Mouse (Mus musculus) MEL (cell line): ENCODE results near the gene L1cam. TPM values are rescaled to one million over a fixed set of nuclear protein-coding genes. Genes with fewer than 3 reads are reported as not detected.

ENCODE experiments used
- DNase-seq: peaks from one replicate; pipeline ENCODE4 v3.0.0; 2011; ENCODE audit warnings: low read depth, low spot score
- H3K27ac ChIP-seq: 2 replicates; pipeline ENCODE4 v1.5.1; 2012; ENCODE audit warnings: low read depth, mild to moderate bottlenecking, control low read depth, low read length, moderate library complexity; ENCODE audit not compliant: control insufficient read depth
- H3K27me3 ChIP-seq, 2 experiments: fragments of 150-350 bp in 1 of 2; sonication (generic) in 1 of 2; 2 replicates each; pipeline ENCODE4 v1.6.1; 2012; ENCODE audit warnings: low read length in 2 of 2, mild to moderate bottlenecking in 2 of 2, improper control_type of control experiment in 1 of 2, moderate library complexity in 1 of 2; ENCODE audit not compliant: insufficient read depth in 2 of 2, control insufficient read depth in 1 of 2
- H3K36me3 ChIP-seq, 2 experiments: 2 replicates each; pipeline ENCODE4 v1.6.1; 2012 to 2014; ENCODE audit warnings: low read length in 2 of 2, improper control_type of control experiment in 1 of 2, inconsistent platforms in 1 of 2, mild to moderate bottlenecking in 1 of 2; ENCODE audit not compliant: insufficient read depth in 2 of 2, control insufficient read depth in 1 of 2
- H3K4me1 ChIP-seq, 2 experiments: fragments of 150-350 bp in 1 of 2; sonication (generic) in 1 of 2; 2 replicates each; pipeline ENCODE4 v1.6.1; 2012; ENCODE audit warnings: low read length in 2 of 2, improper control_type of control experiment in 1 of 2, mild to moderate bottlenecking in 1 of 2; ENCODE audit not compliant: insufficient read depth in 2 of 2, control insufficient read depth in 1 of 2
- H3K4me3 ChIP-seq, 2 experiments: fragments of 150-350 bp in 1 of 2; sonication (generic) in 1 of 2; 2 replicates each; pipeline ENCODE4 v1.5.1; 2012; ENCODE audit warnings: low read depth in 2 of 2, low read length in 2 of 2, mild to moderate bottlenecking in 2 of 2, moderate library complexity in 2 of 2, control low read depth in 1 of 2, improper control_type of control experiment in 1 of 2; ENCODE audit not compliant: control insufficient read depth in 1 of 2, insufficient read depth in 1 of 2
- H3K79me2 ChIP-seq: 2 replicates; pipeline ENCODE4 v1.6.1; 2012; ENCODE audit warnings: mild to moderate bottlenecking, low read length, moderate library complexity; ENCODE audit not compliant: control insufficient read depth, poor library complexity, insufficient read depth
- H3K9ac ChIP-seq: 2 replicates; pipeline ENCODE4 v1.6.1; 2012; ENCODE audit warnings: low read depth, mild to moderate bottlenecking, control low read depth, low read length, moderate library complexity; ENCODE audit not compliant: control insufficient read depth, poor library complexity, severe bottlenecking
- H3K9me3 ChIP-seq: fragments of 150-350 bp; sonication (generic); replicated peaks from 2 replicates; pipeline ENCODE4 v1.6.1; 2012; ENCODE audit warnings: mild to moderate bottlenecking, low read length, improper control_type of control experiment, moderate library complexity; ENCODE audit not compliant: insufficient read depth
- BHLHE40 ChIP-seq: IDR thresholded peaks from 2 replicates; pipeline ENCODE4 v1.6.1; 2012; ENCODE audit warnings: low read depth, mild to moderate bottlenecking, inconsistent platforms, low read length, improper control_type of control experiment, borderline replicate concordance
- CTCF ChIP-seq, 3 experiments: IDR thresholded peaks in 2 of 3; conservative IDR thresholded peaks in 1 of 3; 2 replicates each; pipeline ENCODE4 v1.5.1; 2011 to 2012; ENCODE audit warnings: low read length in 3 of 3, low read depth in 2 of 3, mild to moderate bottlenecking in 2 of 3, improper control_type of control experiment in 1 of 3, inconsistent platforms in 1 of 3, mixed read lengths in 1 of 3, moderate library complexity in 1 of 3; ENCODE audit not compliant: control insufficient read depth in 1 of 3, insufficient read depth in 1 of 3, poor library complexity in 1 of 3, severe bottlenecking in 1 of 3
- E2F4 ChIP-seq: IDR thresholded peaks from 2 replicates; pipeline ENCODE4 v1.6.1; 2011; ENCODE audit warnings: low read depth, low read length, improper control_type of control experiment, borderline replicate concordance
- ELF1 ChIP-seq: IDR thresholded peaks from 2 replicates; pipeline ENCODE4 v1.6.1; 2014; ENCODE audit warnings: low read depth, mild to moderate bottlenecking, inconsistent platforms, low read length, improper control_type of control experiment, moderate library complexity
- ETS1 ChIP-seq: IDR thresholded peaks from 2 replicates; pipeline ENCODE4 v1.6.1; 2012; ENCODE audit warnings: low read depth, mild to moderate bottlenecking, inconsistent platforms, low read length, improper control_type of control experiment, moderate library complexity
- GABPA ChIP-seq: IDR thresholded peaks from 2 replicates; pipeline ENCODE4 v1.6.1; 2012; ENCODE audit warnings: low read depth, mild to moderate bottlenecking, inconsistent platforms, low read length, improper control_type of control experiment, moderate library complexity
- MAFK ChIP-seq: IDR thresholded peaks from 2 replicates; pipeline ENCODE4 v1.6.1; 2011; ENCODE audit warnings: low read depth, mild to moderate bottlenecking, low read length, improper control_type of control experiment, borderline replicate concordance
- MAX ChIP-seq: IDR thresholded peaks from 2 replicates; pipeline ENCODE4 v1.6.1; 2011; ENCODE audit warnings: low read length, improper control_type of control experiment
- MYB ChIP-seq: IDR thresholded peaks from 2 replicates; pipeline ENCODE4 v1.6.1; 2011; ENCODE audit warnings: mild to moderate bottlenecking, low read depth, low read length, improper control_type of control experiment
- MYC ChIP-seq: IDR thresholded peaks from 2 replicates; pipeline ENCODE4 v1.6.1; 2011; ENCODE audit warnings: low read depth, mild to moderate bottlenecking, low read length, improper control_type of control experiment, moderate library complexity
- NELFE ChIP-seq: IDR thresholded peaks from 2 replicates; pipeline ENCODE4 v1.6.1; 2011; ENCODE audit warnings: low read depth, low read length, improper control_type of control experiment
- NRF1 ChIP-seq: IDR thresholded peaks from 2 replicates; pipeline ENCODE4 v1.6.1; 2014; ENCODE audit warnings: low read depth, mild to moderate bottlenecking, inconsistent platforms, low read length, improper control_type of control experiment, moderate library complexity; ENCODE audit not compliant: poor library complexity, insufficient read depth, severe bottlenecking
- POLR2A ChIP-seq, 2 experiments: IDR thresholded peaks; 2 replicates each; pipeline ENCODE4 v1.6.1; 2011 to 2012; ENCODE audit warnings: low read length in 2 of 2, mild to moderate bottlenecking in 2 of 2, control low read depth in 1 of 2, improper control_type of control experiment in 1 of 2, low read depth in 1 of 2, moderate library complexity in 1 of 2; ENCODE audit not compliant: control insufficient read depth in 1 of 2, insufficient read depth in 1 of 2, poor library complexity in 1 of 2
- POLR2AphosphoS2 ChIP-seq: IDR thresholded peaks from 2 replicates; pipeline ENCODE4 v1.6.1; 2011; ENCODE audit warnings: low read length, improper control_type of control experiment
- RAD21 ChIP-seq: IDR thresholded peaks from 2 replicates; pipeline ENCODE4 v1.6.1; 2011; ENCODE audit warnings: mild to moderate bottlenecking, low read depth, low read length, improper control_type of control experiment
- RCOR1 ChIP-seq: IDR thresholded peaks from 2 replicates; pipeline ENCODE4 v1.6.1; 2012; ENCODE audit warnings: low read depth, mild to moderate bottlenecking, inconsistent platforms, low read length, improper control_type of control experiment
- SIN3A ChIP-seq: IDR thresholded peaks from 2 replicates; pipeline ENCODE4 v1.6.1; 2012; ENCODE audit warnings: low read length, improper control_type of control experiment, inconsistent platforms
- TAL1 ChIP-seq: IDR thresholded peaks from 2 replicates; pipeline ENCODE4 v1.6.1; 2012; ENCODE audit warnings: mild to moderate bottlenecking, inconsistent platforms, low read length, moderate library complexity, mixed read lengths
- TBP ChIP-seq: IDR thresholded peaks from 2 replicates; pipeline ENCODE4 v1.8.0; 2011; ENCODE audit warnings: low read depth, low read length, improper control_type of control experiment
- TCF12 ChIP-seq: IDR thresholded peaks from 2 replicates; pipeline ENCODE4 v1.6.1; 2014; ENCODE audit warnings: low read depth, mild to moderate bottlenecking, inconsistent platforms, low read length, improper control_type of control experiment, moderate library complexity
- USF1 ChIP-seq: IDR thresholded peaks from 2 replicates; pipeline ENCODE4 v1.6.1; 2014; ENCODE audit warnings: low read depth, mild to moderate bottlenecking, inconsistent platforms, low read length, improper control_type of control experiment, moderate library complexity
- USF2 ChIP-seq, 2 experiments: IDR thresholded peaks; 2 replicates each; pipeline ENCODE4 v1.6.1; 2011 to 2012; ENCODE audit warnings: improper control_type of control experiment in 2 of 2, low read length in 2 of 2, borderline replicate concordance in 1 of 2, inconsistent platforms in 1 of 2, low read depth in 1 of 2, mild to moderate bottlenecking in 1 of 2; ENCODE audit not compliant: insufficient read depth in 1 of 2
- ZKSCAN1 ChIP-seq: IDR thresholded peaks from 2 replicates; pipeline ENCODE4 v1.6.1; 2012; ENCODE audit warnings: low read depth, mild to moderate bottlenecking, inconsistent platforms, low read length, improper control_type of control experiment, moderate library complexity
- ZMIZ1 ChIP-seq: IDR thresholded peaks from 2 replicates; pipeline ENCODE4 v1.6.1; 2012; ENCODE audit warnings: low read depth, mild to moderate bottlenecking, inconsistent platforms, low read length, improper control_type of control experiment, moderate library complexity
- ZNF384 ChIP-seq: IDR thresholded peaks from 2 replicates; pipeline ENCODE4 v1.6.1; 2012; ENCODE audit warnings: low read depth, mild to moderate bottlenecking, inconsistent platforms, low read length, improper control_type of control experiment
- polyA plus RNA-seq, 2 experiments: library from polyadenylated mRNA; stranded (reverse) in 1 of 2; unstranded in 1 of 2; fragments of >175 nt in 1 of 2; fragments of >200 nt in 1 of 2; gene quantifications; 2 replicates each; pipeline versions ENCODE4 v1.2.1 to v1.2.4; 2012; ENCODE audit warnings: low replicate concordance in 2 of 2, low read depth in 1 of 2; ENCODE audit not compliant: insufficient read length in 2 of 2, insufficient read depth in 1 of 2, missing spikeins in 1 of 2
- total RNA-seq: library from RNA; depleted of rRNA; stranded (reverse); fragments of 300-350 nt; gene quantifications from 2 replicates; pipeline ENCODE4 v1.2.3, GENCODE M21; 2012

L1cam gene
- total and polyA plus RNA-seq, 3 experiments: 0.73 to 0.96 TPM; not detected in 1

- Histone ChIP-seq H3K27ac (no peak overlapping the region), H3K36me3 (no peaks in the 10 kb centered on the region), H3K4me1 (no peaks in the 10 kb centered on the region), H3K9me3 (no peaks in the 10 kb centered on the region), H3K9ac (no peak overlapping the region), H3K4me3 (no peak overlapping the region), H3K79me2 (no peaks in the 10 kb centered on the region), H3K27me3 (no peaks in the 10 kb centered on the region)
- TF ChIP-seq BHLHE40 (no peak), CTCF (IDR thresholded peaks at IDR 0.05 in 2 of 3, conservative IDR thresholded peaks at IDR 0.05 in 1 of 3; ENCODE audit: control insufficient read depth in 1 of 3, insufficient read depth in 1 of 3, low read depth in 2 of 3, low read length in 3 of 3, poor library complexity in 1 of 3, severe bottlenecking in 1 of 3) (no peak), MYB (no peak), ELF1 (no peak), ZNF384 (no peak), MAFK (no peak), SIN3A (no peak), RAD21 (no peak), MAX (no peak), GABPA (no peak), USF2 (IDR thresholded peaks at IDR 0.05; ENCODE audit: borderline replicate concordance in 1 of 2, insufficient read depth in 1 of 2, low read depth in 1 of 2, low read length in 2 of 2) (no peak), E2F4 (no peak), USF1 (no peak)
- DNase-seq: no peak
Observed at GRCm38 (mm10) chrX:73864692-73865091, 31.2 kb downstream of the L1cam start.

GRCm38 (mm10) chrX:73855087-73855408 lies 40.9 kb downstream of the L1cam start:
- no peaks in the 10 kb centered on the region for H3K36me3 ChIP-seq
- H3K9ac ChIP-seq: no peak overlapping the region
- no peaks in the 10 kb centered on the region for H3K4me1 ChIP-seq
- DNase-seq: no peak
- no peak overlapping the region for H3K4me3 ChIP-seq
- H3K27me3 ChIP-seq: no peaks in the 10 kb centered on the region
- no peak overlapping the region for H3K27ac ChIP-seq
- no peaks in the 10 kb centered on the region for H3K79me2 ChIP-seq
- H3K9me3 ChIP-seq: no peaks in the 10 kb centered on the region
- TF ChIP-seq USF2 (IDR thresholded peaks at IDR 0.05; ENCODE audit: borderline replicate concordance in 1 of 2, insufficient read depth in 1 of 2, low read depth in 1 of 2, low read length in 2 of 2) (no peak), ZMIZ1 (no peak), MYC (no peak), POLR2AphosphoS2 (no peak), CTCF (IDR thresholded peaks at IDR 0.05 in 2 of 3, conservative IDR thresholded peaks at IDR 0.05 in 1 of 3; ENCODE audit: control insufficient read depth in 1 of 3, insufficient read depth in 1 of 3, low read depth in 2 of 3, low read length in 3 of 3, poor library complexity in 1 of 3, severe bottlenecking in 1 of 3) (no peak), MAX (no peak), TCF12 (no peak), TAL1 (no peak), SIN3A (no peak), NELFE (no peak), RCOR1 (no peak), ETS1 (no peak), NRF1 (no peak), MAFK (no peak), MYB (no peak), TBP (no peak), POLR2A (IDR thresholded peaks at IDR 0.05; ENCODE audit: control insufficient read depth in 1 of 2, insufficient read depth in 1 of 2, low read depth in 1 of 2, low read length in 2 of 2, poor library complexity in 1 of 2) (no peak), RAD21 (no peak), ZKSCAN1 (no peak)
- TF ChIP-seq, all 39 proteins: peak for 0
